Mouse (Mus musculus): ENCODE data around the gene Aak1. TPM values are rescaled to one million over a fixed set of nuclear protein-coding genes. Genes with fewer than 3 reads are reported as not detected.

The Aak1 gene
- 80.6 TPM for polyA plus RNA-seq (2017; shearing (Covaris generic))

GRCm38 (mm10) chr6:86848915-86849644, at the start of gene Aak1:
TSS of gene Aak1 (plus strand) at chr6:86849517.

DNA sequence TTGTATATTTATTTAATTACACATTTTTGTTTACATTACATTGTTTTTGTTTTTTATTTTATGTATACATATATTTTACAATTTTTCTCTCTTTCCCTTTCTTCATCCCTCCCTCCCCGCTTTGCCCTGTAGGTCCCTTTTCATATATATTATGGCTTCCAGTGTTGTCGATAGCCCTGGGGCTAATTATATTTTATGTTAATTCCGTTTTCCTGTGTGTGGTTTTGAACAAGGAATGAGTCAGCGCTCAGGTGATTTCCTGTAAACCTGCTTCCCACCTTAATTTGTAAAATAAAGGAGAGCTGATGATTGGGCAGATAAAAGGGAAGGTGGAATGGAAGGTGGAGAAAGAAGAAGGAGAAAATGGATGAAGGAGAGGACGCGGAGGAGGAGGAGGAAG, 159.6 kb downstream of the Aak1 start, which contains the start of gene Nfu1:
Gene Nfu1 (plus strand): TSS at position 350 of the 400 bp plus-strand sequence.

DNA sequence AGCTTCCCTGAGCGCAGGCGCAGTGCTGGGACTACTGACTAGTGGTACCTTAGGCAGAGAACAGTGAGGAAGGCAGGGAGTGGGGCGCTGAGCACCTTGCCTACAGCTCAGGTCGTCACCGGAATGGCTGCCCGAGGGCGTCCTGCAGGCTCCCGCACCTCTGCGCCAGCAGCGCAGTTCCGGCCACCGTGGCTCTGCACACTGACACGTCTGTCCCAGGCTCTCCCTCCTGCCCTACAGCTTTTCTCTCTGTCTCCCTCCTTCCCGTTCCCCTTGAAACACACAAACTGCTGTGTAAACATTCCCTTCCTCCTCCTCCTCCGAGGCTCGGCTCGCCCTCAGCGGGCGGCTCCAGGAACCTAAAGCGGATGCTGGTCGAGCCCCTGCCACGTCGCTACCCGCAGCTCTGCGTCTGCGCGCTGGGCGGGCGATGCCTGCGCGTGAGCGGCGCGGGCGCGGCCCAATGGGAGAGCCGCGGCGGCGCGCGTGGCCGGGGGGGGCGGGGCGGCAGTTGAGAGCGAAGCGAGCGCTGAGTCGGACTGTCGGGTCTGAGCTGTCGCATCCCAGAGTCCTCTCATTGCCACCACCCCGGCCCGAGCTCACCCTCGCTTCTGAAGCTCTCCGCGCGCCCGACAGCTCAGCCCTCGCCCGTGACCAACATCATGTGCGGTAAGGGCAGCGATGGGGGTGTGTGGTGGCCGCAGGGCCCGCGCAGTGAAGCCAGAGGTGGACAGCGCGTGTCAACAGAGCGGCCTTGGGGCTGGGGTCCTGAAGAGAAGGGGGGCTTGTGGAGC, 193.2 kb downstream of the Aak1 start, which contains the start of gene Gfpt1:
Gene Gfpt1 (plus strand): TSS at position 510 of the 794 bp plus-strand sequence.

Other genes with a start within 250 kb of the Aak1 start
- gene Asprv1, start 221.4 kb upstream of the Aak1 start, polyA plus RNA-seq (2017; shearing (Covaris generic)): not detected
- 357 TPM for gene Mxd1, start 180.4 kb upstream of the Aak1 start, polyA plus RNA-seq (2017; shearing (Covaris generic))
- gene Snrnp27, start 165.0 kb upstream of the Aak1 start, polyA plus RNA-seq (2017; shearing (Covaris generic)): 58.8 TPM
- gene Gmcl1, start 116.1 kb upstream of the Aak1 start, polyA plus RNA-seq (2017; shearing (Covaris generic)): 34.5 TPM
- gene Anxa4, start 55.9 kb upstream of the Aak1 start, polyA plus RNA-seq (2017; shearing (Covaris generic)): 4.0 TPM
- 69.5 TPM for gene Nfu1, start 159.7 kb downstream of the Aak1 start, polyA plus RNA-seq (2017; shearing (Covaris generic))
- 19.4 TPM for gene Gfpt1, start 193.3 kb downstream of the Aak1 start, polyA plus RNA-seq (2017; shearing (Covaris generic))

All from effector memory CD4-positive, alpha-beta T cell, adult 7 months (primary cell).